Mouse (Mus musculus) T-helper 2 cell (primary cell): ENCODE measurements at regions not wholly inside any gene's neighbourhood (a gene's known extent, or its start where the extent isn't known, plus 50 kb on each side); places are given as distances from the start of the nearest gene placed in this dataset.

Experiments used
- in situ Hi-C: fragments of 300-600 bp; cut with MboI, MseI; formaldehyde crosslinking; loops from one replicate; pipeline ENCODE4 v1.15.1; 2025; ENCODE audit warnings: high pct_unique_total_duplicates

DNA sequence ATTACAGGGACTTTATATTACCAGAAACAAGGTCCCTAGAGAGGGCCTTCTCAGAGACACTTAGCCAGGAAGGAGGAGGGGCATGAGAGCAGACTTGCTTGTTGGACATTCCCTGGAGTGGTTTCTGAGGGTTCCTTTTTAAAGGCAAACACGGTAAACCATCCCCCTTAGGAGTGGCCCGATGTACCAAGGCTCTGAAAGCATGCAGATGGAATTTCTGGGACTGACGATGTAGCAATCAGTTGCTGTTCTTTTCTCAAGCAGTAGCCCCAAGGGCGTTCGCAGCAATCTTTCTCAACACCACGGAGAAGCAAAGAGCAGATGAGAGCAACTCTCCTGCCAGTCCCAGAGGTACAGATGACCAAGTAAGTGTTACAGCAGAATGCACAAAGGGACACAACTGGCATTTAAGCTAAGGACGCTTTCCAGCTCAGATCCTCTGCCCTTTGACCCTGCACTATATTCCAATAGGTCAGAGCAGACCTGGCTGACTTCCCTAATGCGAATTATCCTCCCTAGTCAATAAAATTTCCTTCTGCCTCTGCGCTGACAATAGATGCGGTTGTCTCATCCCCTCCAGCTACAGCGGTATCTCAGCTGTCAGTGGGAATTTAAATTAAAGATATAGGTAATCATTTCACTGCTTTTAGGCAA is 295.7 kb upstream of the Slc24a5 start:
- in situ Hi-C loops, result loop anchor here (25.0 kb wide), 1 partner anchor 1510 kb away; no protein-coding TSS in a partner anchor

DNA sequence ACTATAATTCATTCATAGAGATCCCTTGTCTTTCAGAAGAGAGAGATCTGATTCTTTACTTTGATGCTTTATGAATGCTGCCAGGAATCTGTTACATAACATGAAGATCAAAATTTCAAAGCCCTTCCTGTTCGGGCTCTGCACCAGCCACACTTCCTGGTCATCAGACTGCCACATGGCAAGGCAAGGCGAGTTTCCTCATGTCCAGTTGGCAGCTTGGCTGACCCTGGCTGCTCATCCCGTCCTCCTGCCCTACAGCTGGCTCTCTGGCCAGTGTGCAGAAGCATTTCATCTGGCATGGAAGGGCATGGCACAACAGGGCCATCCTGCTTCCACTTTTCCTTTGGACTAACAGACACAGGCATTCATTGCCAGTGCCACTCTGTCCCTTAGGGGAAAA is 292.2 kb upstream of the Slc24a5 start:
- in situ Hi-C loops, result no loop called here

DNA sequence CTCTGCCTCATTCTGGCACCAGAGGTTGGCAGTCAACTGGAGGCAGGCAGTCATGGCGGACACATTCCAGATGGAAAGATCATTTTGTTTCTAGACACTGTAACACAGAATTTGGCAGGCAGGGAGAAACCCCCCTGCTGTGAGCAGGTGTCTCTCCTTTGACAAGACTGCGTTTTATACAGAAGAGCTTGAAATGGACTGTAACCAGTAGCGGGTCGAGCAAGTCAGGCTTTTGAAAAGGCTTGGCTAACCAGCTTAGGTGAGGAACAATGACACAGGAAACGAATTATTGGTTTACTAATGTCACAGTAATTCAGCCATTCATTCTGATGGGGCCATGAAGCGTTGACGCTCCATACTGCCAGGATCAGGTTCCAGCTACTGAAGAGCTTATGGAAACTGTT is 275.3 kb upstream of the Slc24a5 start:
- in situ Hi-C loops, result no loop called here

GRCm38 (mm10) chr2:124811709-124812108 is 256.2 kb upstream of the Slc24a5 start:
- in situ Hi-C loops, result no loop called here

- in situ Hi-C loops, result no loop called here
Observed at GRCm38 (mm10) chr2:124816814-124817213, 251.1 kb upstream of the Slc24a5 start.

- in situ Hi-C loops, result no loop called here
Observed at GRCm38 (mm10) chr2:124819846-124820245, 248.1 kb upstream of the Slc24a5 start.

DNA sequence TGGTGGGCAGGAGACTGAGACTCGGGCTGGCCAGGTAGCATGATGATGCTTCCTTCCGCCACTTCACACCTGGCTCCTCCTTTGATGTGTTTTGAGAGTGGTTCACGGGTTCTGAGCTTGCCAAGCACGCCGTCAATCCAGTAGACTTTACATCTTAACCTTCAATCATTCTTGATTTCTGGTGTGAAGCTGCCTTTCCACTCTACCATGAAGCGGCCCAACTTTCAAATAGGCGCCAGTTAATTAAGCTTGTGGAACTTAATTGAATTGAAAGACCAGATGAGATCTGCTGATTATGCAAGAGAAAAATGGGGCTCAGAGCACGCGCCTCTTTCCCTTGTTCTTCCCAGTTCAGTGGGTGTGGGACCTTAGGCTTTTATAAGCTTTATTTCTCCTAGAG is 247.1 kb upstream of the Slc24a5 start:
- in situ Hi-C loops, result no loop called here

GRCm38 (mm10) chr2:124821366-124821765 is 246.6 kb upstream of the Slc24a5 start:
- in situ Hi-C loops, result no loop called here

DNA sequence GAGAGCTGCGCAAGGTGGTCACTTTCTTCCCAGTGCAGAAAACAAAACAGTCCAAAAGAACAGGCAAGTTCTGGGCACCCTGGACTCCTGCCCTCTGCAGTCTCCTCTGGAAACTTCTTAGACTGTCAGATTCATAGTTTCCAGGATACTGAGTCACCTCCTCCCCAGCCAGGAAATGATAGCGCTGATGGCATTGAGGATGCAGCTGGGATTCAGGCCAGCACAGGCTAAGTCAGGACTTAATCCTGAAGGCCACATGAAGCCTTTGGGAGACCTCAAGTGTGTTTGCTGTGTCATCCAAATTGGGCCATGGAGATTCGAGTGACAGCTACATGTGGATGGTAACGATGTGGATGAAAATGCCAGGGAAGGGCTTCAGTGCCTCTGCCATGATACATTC is 219.1 kb upstream of the Slc24a5 start:
- in situ Hi-C loops, result no loop called here

DNA sequence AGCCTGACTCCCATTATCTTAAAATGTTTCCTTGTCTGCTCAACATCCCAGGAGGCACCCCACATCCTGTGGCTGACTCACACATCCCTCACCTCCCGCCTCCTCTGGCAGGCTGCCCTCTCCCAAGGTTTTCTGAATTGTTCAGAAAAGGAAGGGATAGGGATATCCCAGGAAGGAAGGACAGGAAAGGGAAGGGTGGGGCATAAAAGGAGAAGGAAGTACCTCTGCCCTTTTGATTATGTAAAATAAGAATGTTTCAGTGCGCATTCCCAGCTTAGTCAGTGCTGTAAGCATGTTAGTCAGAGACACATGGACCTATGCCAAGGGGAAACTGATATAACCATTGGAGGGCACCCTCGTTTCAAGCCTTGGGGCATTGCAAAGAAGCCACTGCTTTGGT is 209.4 kb upstream of the Slc24a5 start:
- in situ Hi-C loops, result no loop called here

GRCm38 (mm10) chr2:124888209-124888608 is 179.7 kb upstream of the Slc24a5 start:
- in situ Hi-C loops, result no loop called here

DNA sequence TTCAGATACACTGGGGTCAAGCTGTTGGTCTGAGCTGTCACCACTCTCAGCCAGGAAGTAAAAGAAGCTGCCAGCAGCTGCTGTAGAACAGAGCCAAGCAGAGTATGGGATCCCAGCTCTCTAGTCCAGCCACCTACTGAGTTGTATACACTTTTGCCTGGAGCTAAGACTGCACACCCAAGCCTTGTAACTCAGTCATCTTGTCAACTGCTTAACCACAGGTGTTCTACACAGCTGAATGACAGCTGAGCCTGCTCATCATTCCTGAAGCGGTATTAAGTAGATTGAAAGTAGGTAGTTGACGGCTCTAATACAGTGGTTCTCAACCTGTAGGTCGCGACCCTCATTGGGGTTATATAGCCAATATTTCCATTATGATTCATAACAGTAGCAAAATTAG is 172.9 kb upstream of the Slc24a5 start:
- in situ Hi-C loops, result no loop called here

- in situ Hi-C loops, result no loop called here
Observed at GRCm38 (mm10) chr2:124903556-124903955, 164.4 kb upstream of the Slc24a5 start.

DNA sequence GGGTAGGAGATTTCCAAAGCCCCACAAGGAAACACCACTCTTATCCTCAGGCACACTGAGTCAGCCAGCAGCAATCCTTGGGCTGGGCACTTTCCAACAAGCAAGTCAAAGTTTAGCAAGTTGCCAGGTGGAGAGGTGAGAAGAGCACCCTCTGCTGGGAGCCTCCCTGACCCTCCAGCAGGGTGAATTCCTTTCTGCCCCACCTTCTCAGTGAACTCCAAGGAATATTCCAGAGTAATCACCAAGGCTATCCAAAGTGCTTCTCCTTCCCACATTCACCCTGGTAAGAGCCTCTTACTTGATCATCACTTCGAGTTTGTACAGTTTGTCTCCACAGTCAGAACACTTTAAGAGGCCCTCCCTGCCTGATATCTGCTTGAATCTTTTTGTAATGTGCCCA is 162.8 kb upstream of the Slc24a5 start:
- in situ Hi-C loops, result no loop called here

- in situ Hi-C loops, result no loop called here
Observed at GRCm38 (mm10) chr2:124918986-124919761, 148.8 kb upstream of the Slc24a5 start.

GRCm38 (mm10) chr2:124919762-124920255 is 148.1 kb upstream of the Slc24a5 start:
- in situ Hi-C loops, result no loop called here

GRCm38 (mm10) chr2:124920265-124920664 is 147.7 kb upstream of the Slc24a5 start:
- in situ Hi-C loops, result no loop called here

- in situ Hi-C loops, result no loop called here
Observed at GRCm38 (mm10) chr2:124927882-124928758, 139.8 kb upstream of the Slc24a5 start.

GRCm38 (mm10) chr2:124928759-124929113 is 139.2 kb upstream of the Slc24a5 start:
- in situ Hi-C loops, result no loop called here

GRCm38 (mm10) chr2:124930719-124931118 is 137.2 kb upstream of the Slc24a5 start:
- in situ Hi-C loops, result no loop called here

DNA sequence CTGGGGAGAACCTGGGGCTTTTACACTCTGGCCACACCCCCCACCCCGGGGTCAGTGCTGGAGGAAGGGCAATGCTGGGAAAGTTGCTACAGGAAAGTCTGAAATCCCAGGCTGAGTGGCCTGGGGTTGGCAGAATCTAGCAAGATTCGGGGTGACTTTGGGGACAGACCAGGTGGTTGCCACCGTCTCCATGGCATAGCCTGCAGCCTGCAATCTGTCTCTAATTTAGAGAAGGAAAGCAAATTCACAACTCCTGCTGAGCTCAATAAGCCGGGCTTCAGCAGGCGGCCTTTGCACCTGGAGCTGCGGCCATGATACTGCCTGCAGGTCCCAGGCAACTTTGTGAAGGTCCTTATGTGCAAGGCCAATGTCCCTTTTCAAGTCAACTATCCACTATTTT is 135.4 kb upstream of the Slc24a5 start:
- in situ Hi-C loops, result no loop called here

DNA sequence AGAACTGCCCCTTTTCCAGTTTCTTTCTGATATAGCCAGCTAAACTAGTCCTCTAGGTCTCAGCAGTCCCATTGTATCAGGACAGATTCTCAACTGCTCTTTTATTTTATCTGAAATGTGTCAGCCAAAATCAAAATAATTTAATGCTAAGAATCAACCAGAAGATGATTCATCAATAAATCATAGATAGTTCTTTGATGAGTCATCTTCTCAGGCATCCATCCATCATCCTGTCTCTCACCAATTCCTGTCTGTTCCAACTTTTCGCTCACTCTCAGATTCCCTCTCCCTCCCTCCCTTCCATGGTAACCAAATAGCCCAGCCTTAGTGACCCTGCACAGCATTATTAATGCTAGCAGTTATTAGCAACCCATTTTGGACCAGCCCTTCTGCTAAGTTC is 134.0 kb upstream of the Slc24a5 start:
- in situ Hi-C loops, result no loop called here
